Mouse (Mus musculus) adrenal gland, postnatal 4 days (tissue): ENCODE data around the gene Slc38a1. TPM values are rescaled to one million over a fixed set of nuclear protein-coding genes. Genes with fewer than 3 reads are reported as not detected.

ENCODE experiments used
- DNase-seq, 2 experiments: peaks; one replicate each; pipeline ENCODE4 v3.0.0; 2021 to 2022; ENCODE audit warnings: low spot score in 2 of 2, mixed read lengths in 2 of 2
- long read RNA-seq, 2 experiments: library from polyadenylated mRNA; stranded (forward); transcript quantifications; one replicate each; pipeline ENCODE4 v2.0.0; 2021
- total RNA-seq, 2 experiments: library from RNA; stranded (reverse); gene quantifications; 2 replicates each; pipeline ENCODE4 v1.2.3; 2021

Gene Slc38a1
- total RNA-seq, result 10 to 100 TPM; 58.0 to 64.5 TPM
- long read RNA-seq, experiment 1, full-length matches to known transcripts, result 8 of 13 reads
- long read RNA-seq, experiment 1, partial matches to known transcripts, result 0 of 13 reads
- long read RNA-seq, experiment 1, other reads (novel, unspliced or antisense), result 5 of 13 reads
- long read RNA-seq, experiment 2, full-length matches to known transcripts, result 55 of 77 reads
- long read RNA-seq, experiment 2, partial matches to known transcripts, result 4 of 77 reads
- long read RNA-seq, experiment 2, other reads (novel, unspliced or antisense), result 18 of 77 reads

GRCm38 (mm10) chr15:96642436-96643405, at the start of gene Slc38a1:
Gene Slc38a1 (minus strand): TSS chr15:96642913.
- DNase-seq, result peak in 1 of 2 experiments; percentile 30

GRCm38 (mm10) chr15:96692401-96692800, 49.7 kb upstream of the Slc38a1 start:
- DNase-seq, result no peak

- no peak for DNase-seq
These were observed 48.7 kb upstream of the Slc38a1 start for GRCm38 (mm10) chr15:96691381-96691780.

- no peak for DNase-seq
These were observed 48.1 kb upstream of the Slc38a1 start for GRCm38 (mm10) chr15:96690829-96691228.

GRCm38 (mm10) chr15:96689919-96690318, 47.2 kb upstream of the Slc38a1 start:
- DNase-seq, result no peak

- DNase-seq, result no peak
These were observed 46.1 kb upstream of the Slc38a1 start for GRCm38 (mm10) chr15:96688784-96689318.

GRCm38 (mm10) chr15:96688036-96688435, 45.3 kb upstream of the Slc38a1 start:
- DNase-seq, result no peak

GRCm38 (mm10) chr15:96687366-96687765, 44.7 kb upstream of the Slc38a1 start:
- no peak for DNase-seq

GRCm38 (mm10) chr15:96686201-96687159, 43.8 kb upstream of the Slc38a1 start:
- no peak for DNase-seq

GRCm38 (mm10) chr15:96685273-96685672, 42.6 kb upstream of the Slc38a1 start:
- DNase-seq, result no peak

- no peak for DNase-seq
These were observed 41.6 kb upstream of the Slc38a1 start for GRCm38 (mm10) chr15:96684132-96684830.

- no peak for DNase-seq
These were observed 36.4 kb upstream of the Slc38a1 start for GRCm38 (mm10) chr15:96678871-96679773.

- DNase-seq, result no peak
These were observed 33.8 kb upstream of the Slc38a1 start for GRCm38 (mm10) chr15:96676518-96676917.

- DNase-seq, result no peak
These were observed 33.0 kb upstream of the Slc38a1 start for GRCm38 (mm10) chr15:96675744-96676143.

GRCm38 (mm10) chr15:96675055-96675454, 32.3 kb upstream of the Slc38a1 start:
- no peak for DNase-seq

GRCm38 (mm10) chr15:96674089-96674488, 31.4 kb upstream of the Slc38a1 start:
- no peak for DNase-seq

- no peak for DNase-seq
These were observed 27.0 kb upstream of the Slc38a1 start for GRCm38 (mm10) chr15:96669721-96670120.

- peak in 1 of 2 experiments; percentile 47 for DNase-seq
These were observed 23.9 kb upstream of the Slc38a1 start for GRCm38 (mm10) chr15:96666663-96667062.

GRCm38 (mm10) chr15:96665889-96666288, 23.2 kb upstream of the Slc38a1 start:
- DNase-seq, result peak in 1 of 2 experiments; percentile 32
